ENCODE assay signal across 23 mouse cellular contexts in genomic region chr12:76241084-76241483, GRCm38 (mm10). TPM values are rescaled to one million over a fixed set of nuclear protein-coding genes. Genes with fewer than 3 reads are reported as not detected.
DNase-seq lines count a peak whose midpoint lies in the region; ATAC-seq and TF ChIP-seq lines count a peak whose summit lies in the region.
"Had no signal": no experiment of that assay in that cellular context is flagged by ENCODE, and none has a peak within 500 bp of the region (broad histone marks: within the 10 kb centered on the region; RNA-seq: fewer than 3 reads in every experiment).

No protein-coding gene starts in this region.

- WGBS in bone marrow, adult 2 months = 65% methylated on average over 3 of the region's 3 CpGs
- 22% methylated on average over 3 of the region's 3 CpGs for WGBS in liver, embryonic 14.5 days (ENCODE audit: insufficient replicate concordance)

- peak; percentile 68 for ATAC-seq in liver, embryonic 14.5 days (ENCODE audit: insufficient read depth)
- peak; percentile 49 for ATAC-seq in megakaryocyte progenitor cell, adult 5-6 weeks (replicated peaks; ENCODE audit: poor library complexity)
- ATAC-seq: forebrain, postnatal 0 days; intestine, embryonic 16.5 days had no signal

- H3K9ac ChIP-seq in liver, embryonic 14.5 days (replicated peaks) = no peak overlapping the region; the same call in 1 of the 2 replicates
- H3K9ac ChIP-seq: embryonic facial prominence, embryonic 12.5 days; forebrain, embryonic 12.5 days; forebrain, postnatal 0 days; hindbrain, embryonic 13.5 days had no signal

- no peaks in the 10 kb centered on the region; the same call in 1 of the 2 replicates for H3K4me1 ChIP-seq in bone marrow, adult 2 months (ENCODE audit: control insufficient read depth, insufficient read depth, low read length)
- H3K4me1 ChIP-seq in liver, embryonic 14.5 days (replicated peaks; ENCODE audit: control insufficient read depth in 2 of 2, insufficient read depth in 2 of 2, low read length in 1 of 2) = peaks cover 20 to 34% of the 10 kb centered on the region in 2 experiments
- H3K4me1 ChIP-seq: embryonic facial prominence, embryonic 12.5 days; forebrain, embryonic 12.5 days; hindbrain, embryonic 13.5 days had no signal

- TF ChIP-seq EP300 in liver, embryonic 14.5 days (IDR thresholded peaks at IDR 0.05; ENCODE audit: low read depth) = peak; percentile 85

- no peaks in the 10 kb centered on the region for H3K36me3 ChIP-seq in liver, embryonic 14.5 days (replicated peaks; ENCODE audit: control insufficient read depth, insufficient read depth, low read depth)
- H3K36me3 ChIP-seq: embryonic facial prominence, embryonic 12.5 days; forebrain, embryonic 12.5 days; hindbrain, embryonic 13.5 days had no signal

- H3K27ac ChIP-seq in bone marrow, adult 2 months (ENCODE audit: control insufficient read depth, insufficient read depth, low read depth, low read length, poor library complexity) = peak overlapping the region; percentile 27; the same call in 1 of the 2 replicates
- H3K27ac ChIP-seq in liver, embryonic 14.5 days = peak overlapping the region; percentile 70
- H3K27ac ChIP-seq: embryonic facial prominence, embryonic 12.5 days; forebrain, embryonic 12.5 days; gastrocnemius, adult 2 months; hindbrain, embryonic 13.5 days had no signal

- H3K4me2 ChIP-seq in liver, embryonic 14.5 days (ENCODE audit: low read depth) = peak overlapping the region; percentile 30
- H3K4me2 ChIP-seq: embryonic facial prominence, embryonic 12.5 days; forebrain, embryonic 12.5 days; hindbrain, embryonic 13.5 days had no signal

- peak; percentile 31 for DNase-seq in liver
- peak; percentile 61 to 64 (median 62) for DNase-seq in liver, embryonic 14.5 days (ENCODE audit: low read depth in 3 of 3, low spot score in 3 of 3)
- DNase-seq in layer of hippocampus, adult 9-11 months = no peak
- no peak for DNase-seq in left cerebral cortex, adult 11 months (ENCODE audit: low spot score)
- no peak for DNase-seq in thymus, postnatal 4 days
- no peak for DNase-seq in thymus, postnatal 25 days
- DNase-seq: adrenal gland, postnatal 14 days; cerebellum, adult 11 months; cerebellum, adult 8-10 months; cerebellum, postnatal 25 days; forebrain, postnatal 0 days; gastrocnemius, adult 2 months; gastrocnemius, postnatal 25 days; heart, postnatal 10 days had no signal

- no peaks in the 10 kb centered on the region for H3K9me3 ChIP-seq in liver, embryonic 14.5 days (ENCODE audit: control insufficient read depth, low read length)
- H3K9me3 ChIP-seq: embryonic facial prominence, embryonic 12.5 days; forebrain, embryonic 12.5 days; hindbrain, embryonic 13.5 days had no signal

- TF ChIP-seq CTCF in bone marrow, adult 2 months (IDR thresholded peaks at IDR 0.05; ENCODE audit: control insufficient read depth, insufficient read depth, low read length) = no peak
- no peak for TF ChIP-seq CTCF in liver, embryonic 14.5 days (IDR thresholded peaks at IDR 0.05; ENCODE audit: low read depth)

- no peaks in the 10 kb centered on the region for H3K27me3 ChIP-seq in liver, embryonic 14.5 days (ENCODE audit: control insufficient read depth, insufficient read depth, low read length)
- H3K27me3 ChIP-seq: embryonic facial prominence, embryonic 12.5 days; forebrain, embryonic 12.5 days; hindbrain, embryonic 13.5 days had no signal

- no peak for TF ChIP-seq POLR2A in bone marrow, adult 2 months (IDR thresholded peaks at IDR 0.05; ENCODE audit: borderline replicate concordance, control insufficient read depth, low read depth, low read length)

- H3K4me3 ChIP-seq in bone marrow, adult 2 months (replicated peaks; ENCODE audit: control insufficient read depth, low read depth, low read length) = no peak overlapping the region
- no peak overlapping the region for H3K4me3 ChIP-seq in liver, embryonic 14.5 days (ENCODE audit: insufficient read depth in 1 of 2, low read depth in 2 of 2, low read length in 2 of 2)
- H3K4me3 ChIP-seq: embryonic facial prominence, embryonic 12.5 days; forebrain, embryonic 12.5 days; gastrocnemius, adult 2 months; hindbrain, embryonic 13.5 days had no signal

RNA-seq across cellular contexts. Expression of gene Tex21, which starts 5.5 kb away (rescaled TPM):
- not detected in 2 replicates for polyA plus RNA-seq in bone marrow, adult 2 months (2011; ENCODE audit: insufficient read depth, insufficient read length, low replicate concordance, missing spikeins)
- 0.04 TPM in 1 of 2 replicates, not detected in the other for polyA plus RNA-seq in liver, embryonic 14.5 days (2012; rRNA removed)
- 0.14 TPM in 1 of 2 replicates, not detected in the other for polyA plus RNA-seq in liver, embryonic 14.5 days (2014; fragmentation: Nextera tagmentation; extraction: Ambion mirVana)
- not detected in 2 replicates for total RNA-seq in megakaryocyte progenitor cell, adult 5-6 weeks (2015)
- total RNA-seq in megakaryocyte progenitor cell, adult 5-6 weeks (2017) = 0.14 TPM in 1 of 2 replicates, not detected in the other
- total RNA-seq: adrenal gland, postnatal 14 days; forebrain, postnatal 0 days; gastrocnemius, adult 2 months; gastrocnemius, postnatal 25 days; granulocyte monocyte progenitor cell, adult 5-6 weeks; heart, postnatal 10 days; hematopoietic stem cell, adult 5-6 weeks had no signal
- polyA plus RNA-seq: cortical plate, adult 2 months; embryonic facial prominence, embryonic 12.5 days; forebrain, embryonic 12.5 days; forebrain, postnatal 0 days had no signal

RNA-seq across cellular contexts. Expression of gene Mthfd1, which starts 14.0 kb away (rescaled TPM):
- 26.1 and 31.5 TPM in 2 replicates for polyA plus RNA-seq in bone marrow, adult 2 months (2011; ENCODE audit: insufficient read depth, insufficient read length, low replicate concordance, missing spikeins)
- polyA plus RNA-seq in liver, embryonic 14.5 days (2012; rRNA removed) = 37.5 and 58.5 TPM in 2 replicates
- 83.5 and 92.8 TPM in 2 replicates for polyA plus RNA-seq in liver, embryonic 14.5 days (2014; fragmentation: Nextera tagmentation; extraction: Ambion mirVana)
- total RNA-seq in megakaryocyte progenitor cell, adult 5-6 weeks (2015) = 90.1 and 113 TPM in 2 replicates
- total RNA-seq in megakaryocyte progenitor cell, adult 5-6 weeks (2017) = 137 and 191 TPM in 2 replicates

Comparison
In these comparisons a context has a peak if more than half of its experiments do, and no peak if none do; other contexts are left out.
1. DNase-seq: peak in liver (single experiment) and liver, embryonic 14.5 days (3 of 3); none in layer of hippocampus, adult 9-11 months (single experiment), left cerebral cortex, adult 11 months (single experiment), thymus, postnatal 4 days (single experiment) and thymus, postnatal 25 days (single experiment).